Mouse (Mus musculus) cortical plate, adult 2 months (tissue): ENCODE data around the gene Celf2.

Experiments used
- CTCF ChIP-seq: fragments of 200-500 bp; IDR thresholded peaks from 2 replicates; pipeline ENCODE4 v1.5.1; 2011; ENCODE audit warnings: mild to moderate bottlenecking, control low read depth, low read length; ENCODE audit not compliant: insufficient read depth; ENCODE audit errors: extremely low read depth
- POLR2A ChIP-seq: fragments of 200-500 bp; IDR thresholded peaks from 2 replicates; pipeline ENCODE4 v1.6.1; 2011; ENCODE audit warnings: mild to moderate bottlenecking, low read length, control low read depth; ENCODE audit not compliant: insufficient read depth; ENCODE audit errors: extremely low read depth

DNA sequence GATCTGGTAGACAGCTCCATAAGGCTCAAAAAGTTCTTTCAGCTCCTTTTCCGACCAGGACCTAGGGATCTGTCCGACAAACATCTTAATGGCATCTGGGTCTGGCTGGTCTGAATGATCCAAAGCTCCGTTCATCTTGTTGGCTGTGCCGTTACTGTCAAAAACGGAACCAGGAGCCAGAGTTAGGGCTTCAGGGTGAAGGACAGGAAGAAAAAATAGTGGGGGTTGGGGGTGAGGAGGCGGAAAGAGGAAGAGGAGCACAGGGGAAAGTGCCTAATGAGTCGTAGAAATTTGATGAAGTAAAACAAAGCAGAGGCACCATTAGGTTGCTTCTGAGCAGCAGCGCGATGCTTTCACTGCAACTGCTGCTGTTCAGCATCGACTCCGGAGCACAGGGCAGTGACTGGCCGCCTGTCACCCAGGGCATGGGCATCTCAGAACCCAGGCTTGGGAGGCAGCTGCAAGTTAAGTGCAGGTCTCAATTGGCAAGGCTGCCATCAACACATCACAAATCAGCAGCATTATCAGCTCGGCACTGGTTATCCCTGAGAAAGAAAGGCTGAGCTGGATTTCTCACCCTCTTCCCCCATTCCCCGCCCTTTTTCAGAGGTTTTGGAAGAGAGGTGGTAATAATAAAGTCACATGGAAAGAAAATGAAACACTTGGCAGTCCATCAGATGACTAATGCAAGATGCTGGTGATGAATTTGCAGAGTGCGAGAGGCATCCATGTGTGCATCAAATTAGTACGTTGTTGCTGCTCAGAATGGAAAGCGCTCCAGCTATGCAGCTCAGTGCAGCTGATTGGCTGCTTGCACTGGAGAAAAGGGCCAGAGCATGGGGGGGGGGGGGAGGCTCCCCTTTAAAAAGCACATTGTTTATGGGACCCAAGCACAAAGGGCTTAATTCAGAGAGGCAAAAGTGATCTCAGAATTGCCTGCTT, 787.6 kb downstream of the Celf2 start:
- TF ChIP-seq CTCF: no peak
- no peak for TF ChIP-seq POLR2A
